20 mouse cellular contexts compared by ENCODE assay signal in the genomic region with DNA sequence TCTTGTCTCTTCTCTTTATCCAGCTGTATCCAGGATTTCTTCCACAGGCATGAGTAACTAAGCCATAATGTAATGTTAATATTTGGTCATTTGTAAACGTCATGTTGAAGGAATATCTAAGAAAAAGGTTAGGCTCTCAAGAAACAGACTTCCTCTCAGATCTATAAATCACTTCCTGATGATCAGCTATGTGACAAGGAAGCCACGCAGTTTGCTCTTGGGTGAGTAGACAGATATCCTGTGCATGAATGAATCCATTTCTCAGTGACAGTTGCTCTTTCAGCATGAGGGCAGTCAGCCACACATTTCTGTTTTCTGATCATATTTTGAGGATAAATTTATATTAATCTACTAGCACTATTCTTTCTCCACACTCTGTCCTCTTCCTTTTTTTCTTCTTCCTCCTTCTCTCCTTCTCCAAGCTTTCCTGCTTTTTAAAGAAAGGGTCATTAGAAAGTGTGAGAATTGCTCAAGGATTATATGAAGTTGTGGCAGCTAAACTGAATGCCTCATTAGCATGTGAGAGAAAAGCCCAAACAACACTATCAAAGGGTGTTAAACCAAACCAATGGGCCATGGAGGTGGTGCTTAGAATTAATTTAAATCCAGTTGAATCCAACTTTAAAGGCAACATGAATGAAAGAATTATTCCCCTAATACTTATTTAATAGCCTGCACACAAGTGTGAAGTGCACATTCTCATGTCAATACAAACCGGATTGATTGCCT. TPM values are rescaled to one million over a fixed set of nuclear protein-coding genes. Genes with fewer than 3 reads are reported as not detected.
DNase-seq lines count a peak whose midpoint lies in the region; ATAC-seq lines count a peak whose summit lies in the region.
"Had no signal": no experiment of that assay in that cellular context is flagged by ENCODE, and none has a peak within 500 bp of the region (broad histone marks: within the 10 kb centered on the region; RNA-seq: fewer than 3 reads in every experiment).

No protein-coding gene starts in this region.

- H3K4me1 ChIP-seq in hindbrain, embryonic 13.5 days (replicated peaks): peaks cover 10% of the 10 kb centered on the region; the same call in 1 of the 2 replicates
- H3K4me1 ChIP-seq in midbrain, embryonic 14.5 days (ENCODE audit: control insufficient read depth, insufficient read depth, low read length): peaks cover 3% of the 10 kb centered on the region; the same call in 1 of the 2 replicates

- no peaks in the 10 kb centered on the region for H3K9me3 ChIP-seq in hindbrain, embryonic 13.5 days
- peaks cover 2% of the 10 kb centered on the region; the same call in 1 of the 2 replicates for H3K9me3 ChIP-seq in midbrain, embryonic 14.5 days (ENCODE audit: control insufficient read depth, low read length)

- no peak overlapping the region for H3K4me2 ChIP-seq in hindbrain, embryonic 13.5 days
- H3K4me2 ChIP-seq in midbrain, embryonic 14.5 days (ENCODE audit: low read length): no peak overlapping the region
- H3K4me2 ChIP-seq: lung, embryonic 14.5 days had no signal

- no peaks in the 10 kb centered on the region for H3K27me3 ChIP-seq in hindbrain, embryonic 13.5 days
- no peaks in the 10 kb centered on the region for H3K27me3 ChIP-seq in midbrain, embryonic 14.5 days (ENCODE audit: control insufficient read depth, insufficient read depth, low read length)

- H3K4me3 ChIP-seq in hindbrain, embryonic 13.5 days: no peak overlapping the region
- H3K4me3 ChIP-seq in midbrain, embryonic 14.5 days (replicated peaks; ENCODE audit: low read depth, low read length): no peak overlapping the region

- no peak overlapping the region for H3K9ac ChIP-seq in hindbrain, embryonic 13.5 days
- H3K9ac ChIP-seq in midbrain, embryonic 14.5 days (replicated peaks; ENCODE audit: low read length): no peak overlapping the region
- H3K9ac ChIP-seq: lung, embryonic 14.5 days had no signal

- H3K27ac ChIP-seq in hindbrain, embryonic 13.5 days: no peak overlapping the region
- no peak overlapping the region for H3K27ac ChIP-seq in midbrain, embryonic 14.5 days (replicated peaks; ENCODE audit: low read depth, low read length)

- WGBS in hindbrain, embryonic 13.5 days: 11% methylated on average over 3 of the region's 3 CpGs
- 2% methylated on average over 3 of the region's 3 CpGs for WGBS in midbrain, embryonic 14.5 days

- ATAC-seq in hindbrain, embryonic 13.5 days (ENCODE audit: low FRiP score): peak; percentile 74
- peak; percentile 58; the same call in 1 of the 2 replicates for ATAC-seq in midbrain, embryonic 14.5 days (ENCODE audit: low FRiP score, low TSS enrichment)
- ATAC-seq in monocyte, adult 5-6 weeks (replicated peaks; ENCODE audit: insufficient number of reproducible peaks, low FRiP score, low TSS enrichment, poor library complexity, severe bottlenecking): no peak

- DNase-seq in Muller cell, postnatal 12 days (ENCODE audit: inconsistent ontology term): peak; percentile 5
- DNase-seq in embryo, embryonic 9.5 days (ENCODE audit: extremely low spot score): peak; percentile 8
- DNase-seq in midbrain, embryonic 14.5 days: peak; percentile 48
- no peak for DNase-seq in frontal cortex, postnatal 36 days (ENCODE audit: low spot score in 2 of 2)
- DNase-seq in lung, postnatal 10 days: no peak
- no peak for DNase-seq in adrenal gland, postnatal 4 days (ENCODE audit: low spot score in 2 of 2)
- DNase-seq: adrenal gland, postnatal 10 days; cerebellum, postnatal 14 days; kidney, adult 11 months; liver; lung, embryonic 14.5 days; right cerebral cortex, postnatal 4 days; thymus, postnatal 14 days had no signal

- H3K36me3 ChIP-seq in hindbrain, embryonic 13.5 days: no peaks in the 10 kb centered on the region
- H3K36me3 ChIP-seq in midbrain, embryonic 14.5 days (ENCODE audit: control insufficient read depth, insufficient read depth, low read length): no peaks in the 10 kb centered on the region

RNA-seq across cellular contexts. Expression of gene Grm3, which starts 22.1 kb away (rescaled TPM):
- polyA plus RNA-seq in hindbrain, embryonic 13.5 days (2015; fragmentation: Nextera tagmentation; extraction: Ambion mirVana): 28.4 and 29.6 TPM in 2 replicates
- polyA plus RNA-seq in midbrain, embryonic 14.5 days (2014; fragmentation: Nextera tagmentation; extraction: Ambion mirVana): 34.9 and 39.1 TPM in 2 replicates
- not detected in 3 replicates for total RNA-seq in monocyte, adult 5-6 weeks (2017)
- total RNA-seq in adrenal gland, postnatal 4 days (2021): 1 to 10 TPM in 1 of 2 experiments, under 1 TPM in 1; 0.64 to 1.2 TPM
- total RNA-seq: ES-E14; heart, postnatal 25 days; megakaryocyte, adult 5-6 weeks had no signal
- polyA plus RNA-seq: C2C12; large intestine, adult 2 months had no signal

Comparison
In these comparisons a context has a peak if more than half of its experiments do, and no peak if none do; other contexts are left out.
1. DNase-seq: peak in Muller cell, postnatal 12 days (single experiment), embryo, embryonic 9.5 days (single experiment) and midbrain, embryonic 14.5 days (single experiment); none in frontal cortex, postnatal 36 days (0 of 2), lung, postnatal 10 days (single experiment) and adrenal gland, postnatal 4 days (0 of 2).